Mouse (Mus musculus): ENCODE results near the gene Hes5. TPM values are rescaled to one million over a fixed set of nuclear protein-coding genes. Genes with fewer than 3 reads are reported as not detected.

The Hes5 gene
- polyA plus RNA-seq, 1 experiment from 2014 or later, result 167 TPM

- Histone ChIP-seq H3K9ac (ENCODE audit: low read depth, low read length) (no peak overlapping the region), H3K27me3 (replicated peaks; ENCODE audit: control insufficient read depth, insufficient read depth, low read length) (no peaks in the 10 kb centered on the region; the same call in 1 of the 2 replicates), H3K27ac (ENCODE audit: low read depth, low read length) (peak overlapping the region; percentile 69), H3K4me2 (ENCODE audit: low read length) (no peak overlapping the region), H3K9me3 (ENCODE audit: control insufficient read depth, low read length) (no peaks in the 10 kb centered on the region), H3K36me3 (ENCODE audit: control insufficient read depth, insufficient read depth, low read length) (no peaks in the 10 kb centered on the region), H3K4me1 (ENCODE audit: control insufficient read depth, insufficient read depth, low read depth, low read length) (peaks cover 16% of the 10 kb centered on the region), H3K4me3 (ENCODE audit: low read length) (no peak overlapping the region)
- ATAC-seq, result peak; percentile 83
- 32% methylated on average over 14 of the region's 14 CpGs for WGBS
Observed at GRCm38 (mm10) chr4:154948066-154948939, 12.4 kb upstream of the Hes5 start.

GRCm38 (mm10) chr4:154948940-154949588 lies 11.7 kb upstream of the Hes5 start:
- H3K36me3 ChIP-seq (ENCODE audit: control insufficient read depth, insufficient read depth, low read length), result no peaks in the 10 kb centered on the region
- no peak overlapping the region for H3K4me3 ChIP-seq (ENCODE audit: low read length)
- H3K4me1 ChIP-seq (ENCODE audit: control insufficient read depth, insufficient read depth, low read depth, low read length), result peaks cover 16% of the 10 kb centered on the region
- H3K27ac ChIP-seq (ENCODE audit: low read depth, low read length), result peak overlapping the region; percentile 69
- no peaks in the 10 kb centered on the region; the same call in 1 of the 2 replicates for H3K27me3 ChIP-seq (replicated peaks; ENCODE audit: control insufficient read depth, insufficient read depth, low read length)
- ATAC-seq, result 0 out of 2 replicates have a peak, but pooled peaks have one; percentile 4
- no peak overlapping the region for H3K9ac ChIP-seq (ENCODE audit: low read depth, low read length)
- no peaks in the 10 kb centered on the region for H3K9me3 ChIP-seq (ENCODE audit: control insufficient read depth, low read length)
- WGBS, result 38% methylated on average over 6 of the region's 6 CpGs
- H3K4me2 ChIP-seq (ENCODE audit: low read length), result peak overlapping the region; percentile 35; the same call in 1 of the 2 replicates

- Histone ChIP-seq H3K36me3 (ENCODE audit: control insufficient read depth, insufficient read depth, low read length) (no peaks in the 10 kb centered on the region), H3K9ac (ENCODE audit: low read depth, low read length) (0 out of 2 replicates have a peak overlapping the region, but pooled peaks have one; percentile 28), H3K4me3 (ENCODE audit: low read length) (no peak overlapping the region), H3K27me3 (replicated peaks; ENCODE audit: control insufficient read depth, insufficient read depth, low read length) (no peaks in the 10 kb centered on the region; the same call in 1 of the 2 replicates), H3K27ac (ENCODE audit: low read depth, low read length) (no peak overlapping the region; the same call in 1 of the 2 replicates), H3K4me2 (ENCODE audit: low read length) (peak overlapping the region; percentile 35), H3K9me3 (ENCODE audit: control insufficient read depth, low read length) (no peaks in the 10 kb centered on the region), H3K4me1 (ENCODE audit: control insufficient read depth, insufficient read depth, low read depth, low read length) (peaks cover 16% of the 10 kb centered on the region)
- no peak for ATAC-seq
- WGBS, result 2% methylated on average over 14 of the region's 16 CpGs
Observed at GRCm38 (mm10) chr4:154949589-154949982, 11.1 kb upstream of the Hes5 start.

- peak overlapping the region; percentile 28 for H3K4me2 ChIP-seq (ENCODE audit: low read length)
- peak; percentile 49; the same call in 1 of the 2 replicates for ATAC-seq
- H3K9ac ChIP-seq (ENCODE audit: low read depth, low read length), result no peak overlapping the region
- no peak overlapping the region; the same call in 1 of the 2 replicates for H3K4me3 ChIP-seq (ENCODE audit: low read length)
- H3K4me1 ChIP-seq (ENCODE audit: control insufficient read depth, insufficient read depth, low read depth, low read length), result peaks cover 9% of the 10 kb centered on the region
- H3K36me3 ChIP-seq (ENCODE audit: control insufficient read depth, insufficient read depth, low read length), result no peaks in the 10 kb centered on the region
- WGBS, result under 1% methylated on average over 26 of the region's 26 CpGs
- H3K27ac ChIP-seq (ENCODE audit: low read depth, low read length), result no peak overlapping the region; the same call in 1 of the 2 replicates
- no peaks in the 10 kb centered on the region for H3K9me3 ChIP-seq (ENCODE audit: control insufficient read depth, low read length)
- H3K27me3 ChIP-seq (replicated peaks; ENCODE audit: control insufficient read depth, insufficient read depth, low read length), result peaks cover 5% of the 10 kb centered on the region; the same call in 1 of the 2 replicates
Observed at GRCm38 (mm10) chr4:154952461-154953241, 8.1 kb upstream of the Hes5 start.

GRCm38 (mm10) chr4:154956604-154957003 lies 4.1 kb upstream of the Hes5 start:
- Histone ChIP-seq H3K36me3 (ENCODE audit: control insufficient read depth, insufficient read depth, low read length) (no peaks in the 10 kb centered on the region), H3K4me1 (ENCODE audit: control insufficient read depth, insufficient read depth, low read depth, low read length) (peaks cover 42% of the 10 kb centered on the region), H3K9ac (ENCODE audit: low read depth, low read length) (no peak overlapping the region), H3K4me3 (ENCODE audit: low read length) (no peak overlapping the region), H3K27me3 (replicated peaks; ENCODE audit: control insufficient read depth, insufficient read depth, low read length) (peaks cover 16% of the 10 kb centered on the region; the same call in 1 of the 2 replicates), H3K4me2 (ENCODE audit: low read length) (no peak overlapping the region), H3K27ac (ENCODE audit: low read depth, low read length) (no peak overlapping the region), H3K9me3 (ENCODE audit: control insufficient read depth, low read length) (no peaks in the 10 kb centered on the region)
- ATAC-seq, result no peak
- 31% methylated on average over 9 of the region's 9 CpGs for WGBS

- Histone ChIP-seq H3K27ac (ENCODE audit: low read depth, low read length) (peak overlapping the region; percentile 44; the same call in 1 of the 2 replicates), H3K9me3 (ENCODE audit: control insufficient read depth, low read length) (no peaks in the 10 kb centered on the region), H3K4me2 (ENCODE audit: low read length) (peak overlapping the region; percentile 48; the same call in 1 of the 2 replicates), H3K27me3 (replicated peaks; ENCODE audit: control insufficient read depth, insufficient read depth, low read length) (peaks cover 16% of the 10 kb centered on the region; the same call in 1 of the 2 replicates), H3K4me3 (ENCODE audit: low read length) (no peak overlapping the region), H3K4me1 (ENCODE audit: control insufficient read depth, insufficient read depth, low read depth, low read length) (peaks cover 51% of the 10 kb centered on the region), H3K9ac (ENCODE audit: low read depth, low read length) (no peak overlapping the region), H3K36me3 (ENCODE audit: control insufficient read depth, insufficient read depth, low read length) (no peaks in the 10 kb centered on the region)
- ATAC-seq, result no peak
- WGBS, result 25% methylated on average over 13 of the region's 13 CpGs
Observed at GRCm38 (mm10) chr4:154957289-154957993, 3.3 kb upstream of the Hes5 start.

- ATAC-seq, result peak; percentile 67
- peak overlapping the region; percentile 57 for H3K9ac ChIP-seq (ENCODE audit: low read depth, low read length)
- H3K9me3 ChIP-seq (ENCODE audit: control insufficient read depth, low read length), result no peaks in the 10 kb centered on the region
- peak overlapping the region; percentile 56 for H3K27ac ChIP-seq (ENCODE audit: low read depth, low read length)
- H3K4me3 ChIP-seq (ENCODE audit: low read length), result no peak overlapping the region
- H3K36me3 ChIP-seq (ENCODE audit: control insufficient read depth, insufficient read depth, low read length), result no peaks in the 10 kb centered on the region
- peaks cover 16% of the 10 kb centered on the region; the same call in 1 of the 2 replicates for H3K27me3 ChIP-seq (replicated peaks; ENCODE audit: control insufficient read depth, insufficient read depth, low read length)
- H3K4me1 ChIP-seq (ENCODE audit: control insufficient read depth, insufficient read depth, low read depth, low read length), result peaks cover 51% of the 10 kb centered on the region
- H3K4me2 ChIP-seq (ENCODE audit: low read length), result peak overlapping the region; percentile 48
- 2% methylated on average over 15 of the region's 15 CpGs for WGBS
Observed at GRCm38 (mm10) chr4:154958171-154958570, 2.6 kb upstream of the Hes5 start.

GRCm38 (mm10) chr4:154958621-154959020 lies 2.1 kb upstream of the Hes5 start:
- Histone ChIP-seq H3K9ac (ENCODE audit: low read depth, low read length) (peak overlapping the region; percentile 57), H3K4me2 (ENCODE audit: low read length) (peak overlapping the region; percentile 48), H3K4me1 (ENCODE audit: control insufficient read depth, insufficient read depth, low read depth, low read length) (peaks cover 55% of the 10 kb centered on the region), H3K27ac (ENCODE audit: low read depth, low read length) (peak overlapping the region; percentile 56; the same call in 1 of the 2 replicates), H3K9me3 (ENCODE audit: control insufficient read depth, low read length) (no peaks in the 10 kb centered on the region), H3K36me3 (ENCODE audit: control insufficient read depth, insufficient read depth, low read length) (no peaks in the 10 kb centered on the region), H3K27me3 (replicated peaks; ENCODE audit: control insufficient read depth, insufficient read depth, low read length) (peaks cover 16% of the 10 kb centered on the region; the same call in 1 of the 2 replicates), H3K4me3 (ENCODE audit: low read length) (no peak overlapping the region)
- ATAC-seq, result no peak
- 12% methylated on average over 8 of the region's 8 CpGs for WGBS

Measured in hindbrain, embryonic 16.5 days (tissue).